Mouse (Mus musculus) midbrain, embryonic 13.5 days (tissue): ENCODE results near the gene Tm7sf3. TPM values are rescaled to one million over a fixed set of nuclear protein-coding genes. Genes with fewer than 3 reads are reported as not detected.
A peak's percentile ranks its signal among the peaks of the same experiment; 100 is the strongest.

ENCODE experiments used
- ATAC-seq: fragments of 200-750 bp; cut with Nextera tagmentation; 2 replicates; pipeline ENCODE4 v1.8.0; 2017; ENCODE audit warnings: mild to moderate bottlenecking, moderate TSS enrichment, moderate library complexity
- H3K27ac ChIP-seq: fragments of 300-500 bp; sonication (generic); 2 replicates; pipeline ENCODE4 v1.5.1; 2015; ENCODE audit warnings: inconsistent platforms, mild to moderate bottlenecking, moderate library complexity
- H3K27me3 ChIP-seq: fragments of 300-500 bp; sonication (generic); 2 replicates; pipeline ENCODE4 v1.6.1; 2015; ENCODE audit warnings: mild to moderate bottlenecking, inconsistent platforms
- H3K36me3 ChIP-seq: fragments of 300-500 bp; sonication (generic); 2 replicates; pipeline ENCODE4 v1.6.1; 2015; ENCODE audit warnings: mild to moderate bottlenecking, inconsistent platforms
- H3K4me1 ChIP-seq: fragments of 300-500 bp; sonication (generic); replicated peaks from 2 replicates; pipeline ENCODE4 v1.6.1; 2015; ENCODE audit warnings: inconsistent platforms
- H3K4me2 ChIP-seq: fragments of 300-500 bp; sonication (generic); replicated peaks from 2 replicates; pipeline ENCODE4 v1.6.1; 2015; ENCODE audit warnings: moderate library complexity, mild to moderate bottlenecking, inconsistent platforms
- H3K4me3 ChIP-seq: fragments of 300-500 bp; sonication (generic); replicated peaks from 2 replicates; pipeline ENCODE4 v1.5.1; 2015; ENCODE audit warnings: mild to moderate bottlenecking, inconsistent platforms
- H3K9ac ChIP-seq: fragments of 300-500 bp; sonication (generic); replicated peaks from 2 replicates; pipeline ENCODE4 v1.6.1; 2015; ENCODE audit warnings: mild to moderate bottlenecking, inconsistent platforms
- H3K9me3 ChIP-seq: fragments of 300-500 bp; sonication (generic); 2 replicates; pipeline ENCODE4 v1.6.1; 2016; ENCODE audit warnings: mild to moderate bottlenecking, inconsistent platforms
- WGBS: fragments of 180-500 bp; shearing (Covaris S2); methylation state at CpG from one replicate; pipeline ENCODE4 v1.1.7; 2015; 5-methylcytosine and 5-hydroxymethylcytosine counted together
- polyA plus RNA-seq: library from polyadenylated mRNA; unstranded; fragments of >200 nt; fragmentation: Nextera tagmentation; extraction: Ambion mirVana; gene quantifications from 2 replicates; pipeline ENCODE4 v1.2.1, GENCODE M21; 2015

Tm7sf3 gene
- 22.2 and 26.6 TPM in 2 replicates for polyA plus RNA-seq

GRCm38 (mm10) chr6:146642276-146643183 is at the start of gene Tm7sf3, which contains the start of gene Med21:
Gene Tm7sf3 (minus strand): TSS chr6:146642824.
Gene Med21 (plus strand): TSS chr6:146642547.
- peak within 1 kb of the TSS; percentile 87 for H3K4me2 ChIP-seq
- H3K9me3 ChIP-seq: no peaks in the 10 kb centered on the region
- H3K27me3 ChIP-seq: no peaks in the 10 kb centered on the region
- H3K9ac ChIP-seq: peak within 1 kb of the TSS; percentile 83
- peak; percentile 98 for ATAC-seq
- H3K27ac ChIP-seq: peak within 1 kb of the TSS; percentile 80
- no peaks in the 10 kb centered on the region for H3K36me3 ChIP-seq
- under 1% methylated on average over 59 of the region's 60 CpGs for WGBS
- peaks cover 9% of the 10 kb centered on the region for H3K4me1 ChIP-seq
- peak within 1 kb of the TSS; percentile 85 for H3K4me3 ChIP-seq

GRCm38 (mm10) chr6:146688861-146689260 is 46.2 kb upstream of the Tm7sf3 start:
- Histone ChIP-seq H3K9ac (no peak overlapping the region), H3K9me3 (no peaks in the 10 kb centered on the region), H3K4me2 (no peak overlapping the region), H3K27me3 (no peaks in the 10 kb centered on the region), H3K4me3 (no peak overlapping the region), H3K27ac (no peak overlapping the region), H3K36me3 (no peaks in the 10 kb centered on the region), H3K4me1 (no peaks in the 10 kb centered on the region)
- no peak for ATAC-seq
- WGBS: 83% methylated on average over 5 of the region's 5 CpGs

- Histone ChIP-seq H3K27ac (no peak overlapping the region), H3K4me3 (no peak overlapping the region), H3K9me3 (no peaks in the 10 kb centered on the region), H3K27me3 (no peaks in the 10 kb centered on the region), H3K4me2 (no peak overlapping the region), H3K9ac (no peak overlapping the region), H3K4me1 (no peaks in the 10 kb centered on the region), H3K36me3 (no peaks in the 10 kb centered on the region)
- ATAC-seq: no peak
- 86% methylated on average over 7 of the region's 7 CpGs for WGBS
Measured at GRCm38 (mm10) chr6:146688010-146688409, 45.4 kb upstream of the Tm7sf3 start.

GRCm38 (mm10) chr6:146686463-146687196 is 44.0 kb upstream of the Tm7sf3 start:
- no peak for ATAC-seq
- Histone ChIP-seq H3K4me2 (no peak overlapping the region), H3K27me3 (no peaks in the 10 kb centered on the region)

GRCm38 (mm10) chr6:146685781-146686308 is 43.2 kb upstream of the Tm7sf3 start:
- Histone ChIP-seq H3K27ac (no peak overlapping the region), H3K9ac (no peak overlapping the region), H3K27me3 (no peaks in the 10 kb centered on the region), H3K4me1 (no peaks in the 10 kb centered on the region), H3K36me3 (no peaks in the 10 kb centered on the region), H3K4me3 (no peak overlapping the region), H3K9me3 (no peaks in the 10 kb centered on the region), H3K4me2 (no peak overlapping the region)
- WGBS: 79% methylated on average over 17 of the region's 17 CpGs
- no peak for ATAC-seq

More at GRCm38 (mm10) chr6:146686463-146687196, 44.0 kb upstream of the Tm7sf3 start:
- no peaks in the 10 kb centered on the region for H3K9me3 ChIP-seq
- H3K4me3 ChIP-seq: no peak overlapping the region
- WGBS: 89% methylated on average over 5 of the region's 5 CpGs
- H3K9ac ChIP-seq: no peak overlapping the region
- no peaks in the 10 kb centered on the region for H3K4me1 ChIP-seq
- no peaks in the 10 kb centered on the region for H3K36me3 ChIP-seq
- H3K27ac ChIP-seq: no peak overlapping the region

GRCm38 (mm10) chr6:146683881-146684280 is 41.3 kb upstream of the Tm7sf3 start:
- no peak for ATAC-seq

GRCm38 (mm10) chr6:146678136-146679070 is 35.8 kb upstream of the Tm7sf3 start:
- no peak overlapping the region for H3K4me3 ChIP-seq
- ATAC-seq: no peak
- H3K27me3 ChIP-seq: no peaks in the 10 kb centered on the region
- H3K4me2 ChIP-seq: no peak overlapping the region
- H3K9ac ChIP-seq: no peak overlapping the region
- H3K9me3 ChIP-seq: peaks cover 8% of the 10 kb centered on the region; the same call in 1 of the 2 replicates
- H3K36me3 ChIP-seq: no peaks in the 10 kb centered on the region
- no peaks in the 10 kb centered on the region for H3K4me1 ChIP-seq
- no peak overlapping the region for H3K27ac ChIP-seq
- 83% methylated on average over 10 of the region's 10 CpGs for WGBS

More at GRCm38 (mm10) chr6:146683881-146684280, 41.3 kb upstream of the Tm7sf3 start:
- 83% methylated on average over 4 of the region's 4 CpGs for WGBS
- no peak overlapping the region for H3K4me2 ChIP-seq
- no peak overlapping the region for H3K9ac ChIP-seq
- H3K27ac ChIP-seq: no peak overlapping the region
- H3K27me3 ChIP-seq: no peaks in the 10 kb centered on the region
- no peak overlapping the region for H3K4me3 ChIP-seq
- peaks cover 8% of the 10 kb centered on the region; the same call in 1 of the 2 replicates for H3K9me3 ChIP-seq
- H3K36me3 ChIP-seq: no peaks in the 10 kb centered on the region
- H3K4me1 ChIP-seq: no peaks in the 10 kb centered on the region

- H3K27ac ChIP-seq: no peak overlapping the region
- no peaks in the 10 kb centered on the region for H3K36me3 ChIP-seq
- no peak overlapping the region for H3K9ac ChIP-seq
- H3K9me3 ChIP-seq: peaks cover 8% of the 10 kb centered on the region; the same call in 1 of the 2 replicates
- WGBS: 85% methylated on average over 10 of the region's 10 CpGs
- no peak overlapping the region for H3K4me2 ChIP-seq
- H3K4me1 ChIP-seq: no peaks in the 10 kb centered on the region
- no peak overlapping the region for H3K4me3 ChIP-seq
- ATAC-seq: no peak
- H3K27me3 ChIP-seq: no peaks in the 10 kb centered on the region
Measured at GRCm38 (mm10) chr6:146676904-146677303, 34.3 kb upstream of the Tm7sf3 start.

GRCm38 (mm10) chr6:146674881-146675536 is 32.4 kb upstream of the Tm7sf3 start:
- Histone ChIP-seq H3K9ac (no peak overlapping the region), H3K4me3 (no peak overlapping the region), H3K4me1 (no peaks in the 10 kb centered on the region), H3K4me2 (no peak overlapping the region), H3K36me3 (no peaks in the 10 kb centered on the region), H3K27me3 (no peaks in the 10 kb centered on the region), H3K9me3 (peaks cover 7% of the 10 kb centered on the region; the same call in 1 of the 2 replicates), H3K27ac (no peak overlapping the region)
- 83% methylated on average over 4 of the region's 4 CpGs for WGBS
- ATAC-seq: no peak

GRCm38 (mm10) chr6:146674420-146674819 is 31.8 kb upstream of the Tm7sf3 start:
- H3K4me1 ChIP-seq: no peaks in the 10 kb centered on the region
- no peak overlapping the region for H3K4me3 ChIP-seq
- H3K27me3 ChIP-seq: no peaks in the 10 kb centered on the region
- H3K36me3 ChIP-seq: no peaks in the 10 kb centered on the region
- H3K9me3 ChIP-seq: peaks cover 1% of the 10 kb centered on the region; the same call in 1 of the 2 replicates
- ATAC-seq: no peak
- WGBS: 88% methylated on average over 8 of the region's 8 CpGs
- H3K9ac ChIP-seq: no peak overlapping the region
- H3K4me2 ChIP-seq: no peak overlapping the region
- H3K27ac ChIP-seq: no peak overlapping the region

GRCm38 (mm10) chr6:146673696-146674095 is 31.1 kb upstream of the Tm7sf3 start:
- no peaks in the 10 kb centered on the region for H3K36me3 ChIP-seq
- H3K27ac ChIP-seq: no peak overlapping the region
- no peak overlapping the region for H3K4me2 ChIP-seq
- H3K9me3 ChIP-seq: no peaks in the 10 kb centered on the region
- H3K27me3 ChIP-seq: no peaks in the 10 kb centered on the region
- 83% methylated on average over 4 of the region's 4 CpGs for WGBS
- no peak for ATAC-seq
- no peaks in the 10 kb centered on the region for H3K4me1 ChIP-seq
- H3K4me3 ChIP-seq: no peak overlapping the region
- H3K9ac ChIP-seq: no peak overlapping the region
